Mouse (Mus musculus) spleen, adult 2 months (tissue): Measurements from ENCODE around the gene Pipox.

Experiments
- CTCF ChIP-seq: fragments of 200-500 bp; IDR thresholded peaks from 2 replicates; pipeline ENCODE4 v1.5.1; 2011; ENCODE audit warnings: mild to moderate bottlenecking, inconsistent platforms; ENCODE audit not compliant: insufficient read depth, insufficient read length, insufficient replicate concordance; ENCODE audit errors: extremely low read depth
- POLR2A ChIP-seq: fragments of 200-500 bp; IDR thresholded peaks from 2 replicates; pipeline ENCODE4 v1.6.1; 2011; ENCODE audit warnings: low read depth, low read length, inconsistent platforms

DNA sequence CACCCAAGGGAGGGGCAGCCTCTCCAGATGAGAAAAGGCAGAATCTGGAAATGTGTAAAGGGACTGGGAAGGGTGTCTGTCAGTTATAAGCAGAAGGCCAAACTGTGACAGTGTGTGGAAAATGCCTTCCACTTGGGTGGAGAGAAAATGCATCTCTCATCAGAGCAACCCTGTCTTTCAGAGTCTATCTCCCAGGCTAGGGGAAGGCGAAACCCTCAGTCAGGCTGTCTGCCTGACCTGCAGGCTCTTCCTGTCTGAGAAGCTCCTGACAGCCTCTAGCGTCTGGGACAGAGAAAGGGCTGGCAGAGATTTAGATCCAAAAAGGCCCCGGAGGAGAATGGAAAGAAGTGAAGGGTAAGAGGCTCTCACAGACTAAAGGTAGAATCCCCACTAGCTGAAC lies 9.9 kb upstream of the Pipox start:
- TF ChIP-seq POLR2A = no peak
- TF ChIP-seq CTCF = no peak
